34 mouse cellular contexts compared by ENCODE assay signal in genomic region chr11:100369822-100370221, GRCm38 (mm10). TPM values are rescaled to one million over a fixed set of nuclear protein-coding genes. Genes with fewer than 3 reads are reported as not detected.
A peak's percentile ranks its signal among the peaks of the same experiment; 100 is the strongest.
DNase-seq lines count a peak whose midpoint lies in the region; ATAC-seq and TF ChIP-seq lines count a peak whose summit lies in the region.
"Had no signal": no experiment of that assay in that cellular context is flagged by ENCODE, and none has a peak within 500 bp of the region (broad histone marks: within the 10 kb centered on the region; RNA-seq: fewer than 3 reads in every experiment).

No protein-coding gene starts in this region.

- no peak for ATAC-seq in forebrain, embryonic 14.5 days
- ATAC-seq: forebrain, embryonic 13.5 days; intestine, embryonic 16.5 days; liver, embryonic 12.5 days; liver, postnatal 0 days; Patski had no signal

- TF ChIP-seq EP300 in heart, adult 2 months (IDR thresholded peaks at IDR 0.05; ENCODE audit: insufficient read depth, low read depth, low read length) = no peak

- DNase-seq in cerebellum, adult 2 months = peak; percentile 68 to 75
- no peak for DNase-seq in cerebellum, adult 8-10 months
- no peak for DNase-seq in heart, adult 2 months
- no peak for DNase-seq in heart, postnatal 36 days
- DNase-seq in brain, adult 2 months (ENCODE audit: low read depth, low spot score) = peak; percentile 69
- peak; percentile 52 to 55 for DNase-seq in cerebellum, postnatal 36 days
- no peak for DNase-seq in forebrain, embryonic 14.5 days (ENCODE audit: low spot score)
- DNase-seq in right cerebral cortex, postnatal 36 days (ENCODE audit: low spot score in 2 of 2) = no peak
- DNase-seq: adrenal gland, postnatal 10 days; gastrocnemius, postnatal 25 days; heart, postnatal 14 days; kidney, adult 8-10 months; kidney, postnatal 4 days; layer of hippocampus, postnatal 36 days; left cerebral cortex, postnatal 4 days; liver, postnatal 0 days; lung, postnatal 36 days; retina, postnatal 1 day; right cerebral cortex, postnatal 14 days; thymus, postnatal 14 days had no signal

- H3K36me3 ChIP-seq in heart, adult 2 months (ENCODE audit: control insufficient read depth, insufficient read depth, low read length) = peaks cover 5% of the 10 kb centered on the region; the same call in 1 of the 2 replicates
- peaks cover 17% of the 10 kb centered on the region for H3K36me3 ChIP-seq in forebrain, embryonic 14.5 days (ENCODE audit: control insufficient read depth, insufficient read depth, low read length)

- peak overlapping the region; percentile 53 for H3K27ac ChIP-seq in cerebellum, adult 2 months (ENCODE audit: insufficient read depth, low read length)
- H3K27ac ChIP-seq in heart, adult 2 months = peak overlapping the region; percentile 5; the same call in 1 of the 2 replicates
- H3K27ac ChIP-seq in forebrain, embryonic 14.5 days (ENCODE audit: low read depth, low read length) = no peak overlapping the region
- H3K27ac ChIP-seq: forebrain, embryonic 13.5 days; hindbrain, embryonic 13.5 days; kidney, postnatal 0 days; liver, embryonic 12.5 days; midbrain, embryonic 12.5 days; stomach, embryonic 15.5 days had no signal

- TF ChIP-seq POLR2A in cerebellum, adult 2 months (IDR thresholded peaks at IDR 0.05; ENCODE audit: borderline replicate concordance, insufficient read depth, low read length) = no peak
- TF ChIP-seq POLR2A in heart, adult 2 months (IDR thresholded peaks at IDR 0.05; ENCODE audit: insufficient read depth, low read depth, low read length) = no peak

- H3K9me3 ChIP-seq in forebrain, embryonic 14.5 days (replicated peaks; ENCODE audit: control insufficient read depth, low read length) = no peaks in the 10 kb centered on the region
- H3K9me3 ChIP-seq: forebrain, embryonic 13.5 days; hindbrain, embryonic 13.5 days; liver, embryonic 12.5 days; megakaryocyte, embryonic 14.5 days; midbrain, embryonic 12.5 days; stomach, embryonic 15.5 days had no signal

- H3K4me1 ChIP-seq in cerebellum, adult 2 months (ENCODE audit: control insufficient read depth, insufficient read depth, low read length) = peaks cover 18% of the 10 kb centered on the region
- H3K4me1 ChIP-seq in heart, adult 2 months (ENCODE audit: control insufficient read depth, insufficient read depth, low read length) = peaks cover 9% of the 10 kb centered on the region
- H3K4me1 ChIP-seq in forebrain, embryonic 14.5 days (ENCODE audit: control insufficient read depth, insufficient read depth, low read length) = no peaks in the 10 kb centered on the region
- H3K4me1 ChIP-seq: hindbrain, embryonic 13.5 days; stomach, embryonic 15.5 days had no signal

- intact Hi-C loops in heart, adult 2 months (cut with DNase I) = loop anchor here (2.0 kb wide), 1 partner anchor 17 kb away; no protein-coding TSS in a partner anchor
- intact Hi-C loops in heart, postnatal 36 days (cut with DNase I) = no loop called here

- no peaks in the 10 kb centered on the region for H3K27me3 ChIP-seq in cerebellum, adult 2 months (ENCODE audit: control insufficient read depth, insufficient read depth, low read length)
- no peaks in the 10 kb centered on the region for H3K27me3 ChIP-seq in heart, adult 2 months (ENCODE audit: control insufficient read depth, insufficient read depth, low read length)
- no peaks in the 10 kb centered on the region for H3K27me3 ChIP-seq in forebrain, embryonic 14.5 days (replicated peaks; ENCODE audit: control insufficient read depth, insufficient read depth, low read length)
- H3K27me3 ChIP-seq: forebrain, embryonic 13.5 days; hindbrain, embryonic 13.5 days; liver, embryonic 12.5 days; midbrain, embryonic 12.5 days; Patski; stomach, embryonic 15.5 days had no signal

- H3K79me2 ChIP-seq in heart, adult 2 months (replicated peaks; ENCODE audit: control insufficient read depth, insufficient read depth, low read length) = no peaks in the 10 kb centered on the region

- 17% methylated on average over 8 of the region's 8 CpGs for WGBS in cerebellum, adult 2 months
- WGBS in heart, adult 2 months = 43% methylated on average over 8 of the region's 8 CpGs
- 82% methylated on average over 8 of the region's 8 CpGs for WGBS in forebrain, embryonic 14.5 days

- H3K4me3 ChIP-seq in cerebellum, adult 2 months (replicated peaks; ENCODE audit: insufficient read depth, low read depth, low read length) = no peak overlapping the region
- no peak overlapping the region for H3K4me3 ChIP-seq in heart, adult 2 months
- no peak overlapping the region for H3K4me3 ChIP-seq in forebrain, embryonic 14.5 days (ENCODE audit: low read depth, low read length)
- H3K4me3 ChIP-seq: forebrain, embryonic 13.5 days; hindbrain, embryonic 13.5 days; liver, embryonic 12.5 days; megakaryocyte, embryonic 14.5 days; midbrain, embryonic 12.5 days; stomach, embryonic 15.5 days had no signal

- no peak overlapping the region for H3K9ac ChIP-seq in heart, adult 2 months (ENCODE audit: low read depth, low read length)
- H3K9ac ChIP-seq in forebrain, embryonic 14.5 days (ENCODE audit: low read length) = no peak overlapping the region
- H3K9ac ChIP-seq: forebrain, embryonic 13.5 days; hindbrain, embryonic 13.5 days; liver, embryonic 12.5 days; liver, postnatal 0 days; midbrain, embryonic 12.5 days; stomach, embryonic 15.5 days had no signal

- no peak overlapping the region for H3K4me2 ChIP-seq in forebrain, embryonic 14.5 days (ENCODE audit: low read length)
- H3K4me2 ChIP-seq: forebrain, embryonic 13.5 days; hindbrain, embryonic 13.5 days; liver, embryonic 12.5 days; midbrain, embryonic 12.5 days; stomach, embryonic 15.5 days had no signal

- TF ChIP-seq CTCF in cerebellum, adult 2 months (IDR thresholded peaks at IDR 0.05; ENCODE audit: borderline replicate concordance, insufficient read depth, low read depth, low read length) = no peak
- no peak for TF ChIP-seq CTCF in heart, adult 2 months (IDR thresholded peaks at IDR 0.05)

RNA-seq across cellular contexts. Expression of gene Hap1, which starts 13.9 kb away (rescaled TPM):
- polyA plus RNA-seq in cerebellum, adult 2 months (2012; rRNA removed) = 105 and 107 TPM in 2 replicates
- total RNA-seq in heart, adult 2 months (2021) = 1 to 10 TPM; 1.3 to 1.5 TPM
- polyA plus RNA-seq in heart, adult 2 months (2012; rRNA removed) = 0.97 and 1.4 TPM in 2 replicates
- total RNA-seq in heart, postnatal 36 days (2021) = 1 to 10 TPM; 1.6 to 1.8 TPM
- 55.1 and 81.9 TPM in 2 replicates for polyA plus RNA-seq in forebrain, embryonic 14.5 days (2014; fragmentation: Nextera tagmentation; extraction: Ambion mirVana)
- total RNA-seq: monocyte, adult 5-6 weeks had no signal

RNA-seq across cellular contexts. Expression of gene Jup, which starts 27.7 kb away (rescaled TPM):
- 127 and 162 TPM in 2 replicates for polyA plus RNA-seq in cerebellum, adult 2 months (2012; rRNA removed)
- total RNA-seq in heart, adult 2 months (2021) = 100 to 1,000 TPM; 234 to 237 TPM
- polyA plus RNA-seq in heart, adult 2 months (2012; rRNA removed) = 317 and 318 TPM in 2 replicates
- 100 to 1,000 TPM; 252 to 272 TPM for total RNA-seq in heart, postnatal 36 days (2021)
- polyA plus RNA-seq in forebrain, embryonic 14.5 days (2014; fragmentation: Nextera tagmentation; extraction: Ambion mirVana) = 33.3 and 50.8 TPM in 2 replicates

RNA-seq across cellular contexts. Expression of gene Gast, which starts 35.6 kb away (rescaled TPM):
- not detected in 2 replicates for polyA plus RNA-seq in cerebellum, adult 2 months (2012; rRNA removed)
- total RNA-seq in heart, adult 2 months (2021) = not detected
- polyA plus RNA-seq in heart, adult 2 months (2012; rRNA removed) = not detected in 2 replicates
- total RNA-seq in heart, postnatal 36 days (2021) = not detected
- polyA plus RNA-seq in forebrain, embryonic 14.5 days (2014; fragmentation: Nextera tagmentation; extraction: Ambion mirVana) = 0.43 and 0.93 TPM in 2 replicates
- total RNA-seq: adrenal gland, postnatal 10 days; gastrocnemius, postnatal 25 days; heart, postnatal 14 days; layer of hippocampus, postnatal 36 days; left cerebral cortex, postnatal 4 days; MEL; monocyte, adult 5-6 weeks had no signal
- polyA plus RNA-seq: embryonic facial prominence, embryonic 11.5 days; kidney, postnatal 0 days; liver, embryonic 12.5 days; liver, postnatal 0 days; lung, embryonic 16.5 days; neural tube, embryonic 14.5 days; Patski had no signal

RNA-seq across cellular contexts. Expression of gene P3h4, which starts 44.8 kb away (rescaled TPM):
- polyA plus RNA-seq in cerebellum, adult 2 months (2012; rRNA removed) = 17.6 and 19.6 TPM in 2 replicates
- 10 to 100 TPM; 13.4 to 16.8 TPM for total RNA-seq in heart, adult 2 months (2021)
- 29.7 and 35.6 TPM in 2 replicates for polyA plus RNA-seq in heart, adult 2 months (2012; rRNA removed)
- total RNA-seq in heart, postnatal 36 days (2021) = 10 to 100 TPM; 16.3 to 18.2 TPM
- polyA plus RNA-seq in forebrain, embryonic 14.5 days (2014; fragmentation: Nextera tagmentation; extraction: Ambion mirVana) = 14.5 and 16.3 TPM in 2 replicates
- total RNA-seq: MEL had no signal

RNA-seq across cellular contexts. Expression of gene Fkbp10, which starts 45.7 kb away (rescaled TPM):
- 8.0 and 8.6 TPM in 2 replicates for polyA plus RNA-seq in cerebellum, adult 2 months (2012; rRNA removed)
- total RNA-seq in heart, adult 2 months (2021) = 1 to 10 TPM; 7.4 to 7.5 TPM
- 24.8 and 35.6 TPM in 2 replicates for polyA plus RNA-seq in heart, adult 2 months (2012; rRNA removed)
- 10 to 100 TPM; 12.9 to 13.4 TPM for total RNA-seq in heart, postnatal 36 days (2021)
- 16.1 and 20.8 TPM in 2 replicates for polyA plus RNA-seq in forebrain, embryonic 14.5 days (2014; fragmentation: Nextera tagmentation; extraction: Ambion mirVana)

Comparison
In these comparisons a context has a peak if more than half of its experiments do, and no peak if none do; other contexts are left out.
1. DNase-seq: peak in cerebellum, adult 2 months (2 of 2), brain, adult 2 months (single experiment) and cerebellum, postnatal 36 days (2 of 2); none in cerebellum, adult 8-10 months (single experiment), heart, adult 2 months (0 of 2), heart, postnatal 36 days (0 of 2), forebrain, embryonic 14.5 days (single experiment) and right cerebral cortex, postnatal 36 days (0 of 2).
2. RNA of gene Hap1, which starts 13.9 kb away (polyA plus RNA-seq): 105 to 107 TPM in cerebellum, adult 2 months and 55.1 to 81.9 TPM in forebrain, embryonic 14.5 days; 0.97 to 1.4 TPM in heart, adult 2 months; every median in the first group is over 10 times any median in the second.